Mouse (Mus musculus): ENCODE measurements around the gene Gart.

GRCm38 (mm10) chr16:91596397-91596778 is 50.4 kb downstream of the Gart start:
- TF ChIP-seq POLR2A (IDR thresholded peaks at IDR 0.05; ENCODE audit: control insufficient read depth, low read depth, low read length) (no peak), CTCF (IDR thresholded peaks at IDR 0.05; ENCODE audit: control insufficient read depth, insufficient read depth, insufficient replicate concordance, low read depth, low read length) (no peak)

Measured in testis, adult 2 months (tissue).